Mouse (Mus musculus) adrenal gland, adult 18-20 months (tissue): Measurements from ENCODE around the gene Tnk2. TPM values are rescaled to one million over a fixed set of nuclear protein-coding genes. Genes with fewer than 3 reads are reported as not detected.

Experiments used
- DNase-seq, 2 experiments: peaks; one replicate each; pipeline ENCODE4 v3.0.0; 2021 to 2022; ENCODE audit warnings: low spot score in 2 of 2
- long read RNA-seq, 2 experiments: library from polyadenylated mRNA; stranded (forward); transcript quantifications; one replicate each; pipeline ENCODE4 v2.0.0; 2021
- total RNA-seq, 2 experiments: library from RNA; stranded (reverse); gene quantifications; 1 replicate in 1 of 2; 2 replicates in 1 of 2; pipeline ENCODE4 v1.2.3; 2021

Gene Tnk2
- total RNA-seq: 10 to 100 TPM; 29.9 to 33.1 TPM
- long read RNA-seq, experiment 1, full-length matches to known transcripts: 2 of 7 reads
- long read RNA-seq, experiment 1, partial matches to known transcripts: 5 of 7 reads
- long read RNA-seq, experiment 1, other reads (novel, unspliced or antisense): 0 of 7 reads
- long read RNA-seq, experiment 2, partial matches to known transcripts: 11 of 12 reads
- long read RNA-seq, experiment 2, other reads (novel, unspliced or antisense): 1 of 12 reads

GRCm38 (mm10) chr16:32643661-32644061 lies at the start of gene Tnk2:
Tnk2 (plus strand) TSS chr16:32643874.
- DNase-seq: peak; percentile 82 to 89

- no peak for DNase-seq
Measured at GRCm38 (mm10) chr16:32593916-32594315, 49.8 kb upstream of the Tnk2 start.

- DNase-seq: no peak
Measured at GRCm38 (mm10) chr16:32594701-32595100, 49.0 kb upstream of the Tnk2 start.

- no peak for DNase-seq
Measured at GRCm38 (mm10) chr16:32595142-32595855, 48.4 kb upstream of the Tnk2 start.

- DNase-seq: peak in 1 of 2 experiments; percentile 40
Measured at GRCm38 (mm10) chr16:32597909-32598381, 45.7 kb upstream of the Tnk2 start.

GRCm38 (mm10) chr16:32599151-32599550 lies 44.5 kb upstream of the Tnk2 start:
- DNase-seq: no peak

GRCm38 (mm10) chr16:32602193-32602685 lies 41.4 kb upstream of the Tnk2 start:
- no peak for DNase-seq

GRCm38 (mm10) chr16:32607562-32608343 lies 35.9 kb upstream of the Tnk2 start:
- DNase-seq: no peak

- DNase-seq: no peak
Measured at GRCm38 (mm10) chr16:32608344-32608711, 35.3 kb upstream of the Tnk2 start.

- DNase-seq: peak; percentile 93 to 96
Measured at GRCm38 (mm10) chr16:32608712-32609400, 34.8 kb upstream of the Tnk2 start, which contains the start of gene Tfrc. Tfrc (plus strand) TSS chr16:32608920.

GRCm38 (mm10) chr16:32609401-32609779 lies 34.3 kb upstream of the Tnk2 start:
- no peak for DNase-seq

- no peak for DNase-seq
Measured at GRCm38 (mm10) chr16:32610460-32611255, 33.0 kb upstream of the Tnk2 start.

- no peak for DNase-seq
Measured at GRCm38 (mm10) chr16:32612052-32612451, 31.6 kb upstream of the Tnk2 start.

GRCm38 (mm10) chr16:32613269-32613834 lies 30.3 kb upstream of the Tnk2 start:
- no peak for DNase-seq

- no peak for DNase-seq
Measured at GRCm38 (mm10) chr16:32614047-32614446, 29.6 kb upstream of the Tnk2 start.

- no peak for DNase-seq
Measured at GRCm38 (mm10) chr16:32618946-32619345, 24.7 kb upstream of the Tnk2 start.

- no peak for DNase-seq
Measured at GRCm38 (mm10) chr16:32628140-32628539, 15.5 kb upstream of the Tnk2 start.

- DNase-seq: no peak
Measured at GRCm38 (mm10) chr16:32632328-32632824, 11.3 kb upstream of the Tnk2 start.

- DNase-seq: no peak
Measured at GRCm38 (mm10) chr16:32633486-32634012, 10.1 kb upstream of the Tnk2 start.
